Mouse (Mus musculus): ENCODE measurements at regions not wholly inside any gene's neighbourhood (a gene's known extent, or its start where the extent isn't known, plus 50 kb on each side); places are given as distances from the start of the nearest gene placed in this dataset.

- no peak for TF ChIP-seq POLR2A (IDR thresholded peaks at IDR 0.05; ENCODE audit: borderline replicate concordance, control insufficient read depth, low read depth, low read length)
- TF ChIP-seq CTCF (IDR thresholded peaks at IDR 0.05; ENCODE audit: control insufficient read depth, insufficient read depth, low read length): no peak
Observed at GRCm38 (mm10) chr15:97188545-97188944, 58.4 kb upstream of the Pced1b start.

DNA sequence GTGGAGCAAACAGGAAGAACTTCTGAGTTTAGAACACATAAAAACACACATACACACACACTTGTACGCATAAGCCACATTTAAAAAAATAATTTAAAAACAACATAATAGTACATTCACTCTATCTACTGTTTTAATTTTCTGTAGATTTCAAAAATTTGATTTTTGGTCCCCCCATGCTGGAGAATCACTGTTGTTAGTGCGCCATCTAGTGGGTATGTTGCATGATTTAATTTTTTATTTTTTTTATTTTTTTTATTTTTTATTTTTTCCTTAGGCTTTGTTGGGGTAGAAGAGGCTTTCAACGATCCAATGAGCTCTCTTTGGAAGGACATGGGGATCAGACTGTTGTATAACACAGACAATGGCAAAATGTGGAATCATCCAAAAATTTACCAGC, 59.1 kb upstream of the Pced1b start:
- H3K27ac ChIP-seq (ENCODE audit: control insufficient read depth, insufficient read depth, low read depth, low read length, poor library complexity): no peak overlapping the region
- no peaks in the 10 kb centered on the region for H3K4me1 ChIP-seq (ENCODE audit: control insufficient read depth, insufficient read depth, low read length)
- TF ChIP-seq POLR2A (IDR thresholded peaks at IDR 0.05; ENCODE audit: borderline replicate concordance, control insufficient read depth, low read depth, low read length): no peak
- WGBS: 28% methylated on average over 3 of the region's 3 CpGs
- no peak overlapping the region for H3K4me3 ChIP-seq (replicated peaks; ENCODE audit: control insufficient read depth, low read depth, low read length)

More at GRCm38 (mm10) chr15:97188545-97188944, 58.4 kb upstream of the Pced1b start:
- H3K4me1 ChIP-seq (ENCODE audit: control insufficient read depth, insufficient read depth, low read length): no peaks in the 10 kb centered on the region
- 72% methylated on average over 17 of the region's 17 CpGs for WGBS
- H3K27ac ChIP-seq (ENCODE audit: control insufficient read depth, insufficient read depth, low read depth, low read length, poor library complexity): no peak overlapping the region
- H3K4me3 ChIP-seq (replicated peaks; ENCODE audit: control insufficient read depth, low read depth, low read length): no peak overlapping the region

- Histone ChIP-seq H3K27ac (ENCODE audit: control insufficient read depth, insufficient read depth, low read depth, low read length, poor library complexity) (no peak overlapping the region), H3K4me3 (replicated peaks; ENCODE audit: control insufficient read depth, low read depth, low read length) (no peak overlapping the region), H3K4me1 (ENCODE audit: control insufficient read depth, insufficient read depth, low read length) (no peaks in the 10 kb centered on the region)
- WGBS: 74% methylated on average over 8 of the region's 8 CpGs
- TF ChIP-seq POLR2A (IDR thresholded peaks at IDR 0.05; ENCODE audit: borderline replicate concordance, control insufficient read depth, low read depth, low read length) (no peak), CTCF (IDR thresholded peaks at IDR 0.05; ENCODE audit: control insufficient read depth, insufficient read depth, low read length) (no peak)
Observed at GRCm38 (mm10) chr15:97186034-97186433, 60.9 kb upstream of the Pced1b start.

DNA sequence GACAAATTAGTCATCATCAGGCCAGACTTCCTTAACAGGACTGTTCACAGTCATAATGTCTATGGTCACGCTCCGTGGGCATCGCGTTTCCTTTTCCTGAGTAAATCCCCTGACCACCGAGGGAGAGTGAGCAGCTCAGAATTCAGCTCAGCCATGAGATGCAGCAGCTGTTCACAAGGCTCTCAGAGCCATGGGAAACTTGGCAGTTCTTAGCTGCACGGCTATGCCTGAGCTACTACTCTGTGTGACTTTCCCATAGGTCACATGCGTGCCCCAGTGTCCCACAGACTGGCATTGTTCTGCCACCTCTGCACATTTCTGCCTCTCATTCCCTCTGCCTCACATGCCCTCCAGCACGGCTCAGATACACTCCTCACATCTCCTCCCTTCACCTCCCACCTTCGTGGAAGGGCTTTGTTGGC, 64.3 kb upstream of the Pced1b start:
- no peaks in the 10 kb centered on the region for H3K4me1 ChIP-seq (ENCODE audit: control insufficient read depth, insufficient read depth, low read length)
- TF ChIP-seq POLR2A (IDR thresholded peaks at IDR 0.05; ENCODE audit: borderline replicate concordance, control insufficient read depth, low read depth, low read length): no peak
- no peak for TF ChIP-seq CTCF (IDR thresholded peaks at IDR 0.05; ENCODE audit: control insufficient read depth, insufficient read depth, low read length)
- WGBS: 40% methylated on average over 9 of the region's 9 CpGs
- H3K4me3 ChIP-seq (replicated peaks; ENCODE audit: control insufficient read depth, low read depth, low read length): no peak overlapping the region
- no peak overlapping the region for H3K27ac ChIP-seq (ENCODE audit: control insufficient read depth, insufficient read depth, low read depth, low read length, poor library complexity)

DNA sequence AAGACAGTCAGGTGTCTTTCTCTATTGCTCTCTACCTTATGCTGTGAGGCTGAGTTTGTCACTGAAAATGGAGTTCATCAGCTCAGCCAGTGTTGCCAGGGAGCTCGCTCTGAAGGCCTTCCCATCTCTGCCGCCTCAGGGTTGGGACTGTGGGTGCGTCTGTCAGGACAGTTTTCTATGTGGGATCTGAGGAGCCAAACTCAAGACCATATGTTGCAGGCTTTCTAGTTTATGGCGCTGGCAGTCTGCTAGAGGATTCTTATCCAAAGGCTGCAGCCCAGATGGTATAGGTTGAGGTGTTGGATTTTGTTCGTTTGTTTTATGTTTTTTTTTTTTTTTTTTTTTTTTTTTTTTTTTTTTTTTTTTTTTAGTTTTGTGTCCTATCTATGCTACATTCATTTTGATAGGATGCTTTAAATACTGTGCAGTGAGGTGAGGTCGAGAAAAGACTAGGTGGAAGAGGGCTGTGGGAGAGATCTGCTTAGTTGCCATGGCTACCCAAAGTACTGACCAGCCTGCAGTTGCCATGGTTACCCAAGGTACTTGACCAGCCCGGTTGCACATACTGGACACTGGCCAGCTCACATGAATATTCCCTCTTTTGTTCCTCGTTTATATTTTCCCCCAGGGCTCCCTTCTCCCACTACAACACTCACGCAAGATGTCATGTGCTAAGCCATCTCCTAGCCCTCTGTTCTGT, 65.8 kb upstream of the Pced1b start:
- Histone ChIP-seq H3K4me1 (ENCODE audit: control insufficient read depth, insufficient read depth, low read length) (no peaks in the 10 kb centered on the region), H3K4me3 (replicated peaks; ENCODE audit: control insufficient read depth, low read depth, low read length) (no peak overlapping the region), H3K27ac (ENCODE audit: control insufficient read depth, insufficient read depth, low read depth, low read length, poor library complexity) (no peak overlapping the region)
- TF ChIP-seq CTCF (IDR thresholded peaks at IDR 0.05; ENCODE audit: control insufficient read depth, insufficient read depth, low read length): no peak
- TF ChIP-seq POLR2A (IDR thresholded peaks at IDR 0.05; ENCODE audit: borderline replicate concordance, control insufficient read depth, low read depth, low read length): no peak
- WGBS: 74% methylated on average over 9 of the region's 9 CpGs

- H3K4me3 ChIP-seq (replicated peaks; ENCODE audit: control insufficient read depth, low read depth, low read length): no peak overlapping the region
Observed at GRCm38 (mm10) chr15:97178286-97178685, 68.6 kb upstream of the Pced1b start.

GRCm38 (mm10) chr15:97177806-97178205, 69.1 kb upstream of the Pced1b start:
- Histone ChIP-seq H3K4me3 (replicated peaks; ENCODE audit: control insufficient read depth, low read depth, low read length) (no peak overlapping the region), H3K4me1 (ENCODE audit: control insufficient read depth, insufficient read depth, low read length) (no peaks in the 10 kb centered on the region), H3K27ac (ENCODE audit: control insufficient read depth, insufficient read depth, low read depth, low read length, poor library complexity) (no peak overlapping the region)
- WGBS: 68% methylated on average over 4 of the region's 4 CpGs
- TF ChIP-seq POLR2A (IDR thresholded peaks at IDR 0.05; ENCODE audit: borderline replicate concordance, control insufficient read depth, low read depth, low read length) (no peak), CTCF (IDR thresholded peaks at IDR 0.05; ENCODE audit: control insufficient read depth, insufficient read depth, low read length) (no peak)

More at GRCm38 (mm10) chr15:97178286-97178685, 68.6 kb upstream of the Pced1b start:
- 85% methylated on average over 3 of the region's 3 CpGs for WGBS
- H3K4me1 ChIP-seq (ENCODE audit: control insufficient read depth, insufficient read depth, low read length): no peaks in the 10 kb centered on the region
- H3K27ac ChIP-seq (ENCODE audit: control insufficient read depth, insufficient read depth, low read depth, low read length, poor library complexity): no peak overlapping the region
- no peak for TF ChIP-seq POLR2A (IDR thresholded peaks at IDR 0.05; ENCODE audit: borderline replicate concordance, control insufficient read depth, low read depth, low read length)
- TF ChIP-seq CTCF (IDR thresholded peaks at IDR 0.05; ENCODE audit: control insufficient read depth, insufficient read depth, low read length): no peak

DNA sequence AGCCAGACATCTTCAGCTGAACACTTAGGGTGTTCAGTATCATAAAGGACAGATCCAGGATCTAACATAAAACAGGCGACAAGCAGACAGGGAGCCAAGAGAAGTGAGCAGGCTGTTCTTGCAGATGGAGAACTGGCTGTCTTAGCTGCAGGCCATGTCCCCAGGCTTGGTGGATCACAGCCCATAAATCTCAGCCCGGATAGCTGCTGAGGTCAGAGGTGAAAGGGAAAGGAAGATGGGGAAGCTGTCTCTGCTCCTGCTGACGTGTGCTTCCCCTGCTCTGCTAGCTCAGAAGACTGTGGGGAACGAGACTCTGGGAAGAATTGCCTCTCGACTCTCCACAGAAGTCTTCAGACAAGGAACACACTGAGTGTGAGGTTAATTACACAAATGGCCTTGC, 71.9 kb upstream of the Pced1b start:
- Histone ChIP-seq H3K27ac (ENCODE audit: control insufficient read depth, insufficient read depth, low read depth, low read length, poor library complexity) (no peak overlapping the region), H3K4me3 (replicated peaks; ENCODE audit: control insufficient read depth, low read depth, low read length) (no peak overlapping the region), H3K4me1 (ENCODE audit: control insufficient read depth, insufficient read depth, low read length) (no peaks in the 10 kb centered on the region)
- no peak for TF ChIP-seq CTCF (IDR thresholded peaks at IDR 0.05; ENCODE audit: control insufficient read depth, insufficient read depth, low read length)
- TF ChIP-seq POLR2A (IDR thresholded peaks at IDR 0.05; ENCODE audit: borderline replicate concordance, control insufficient read depth, low read depth, low read length): no peak
- 31% methylated on average over 5 of the region's 5 CpGs for WGBS

- 80% methylated on average over 17 of the region's 17 CpGs for WGBS
- TF ChIP-seq CTCF (IDR thresholded peaks at IDR 0.05; ENCODE audit: control insufficient read depth, insufficient read depth, low read length) (no peak), POLR2A (IDR thresholded peaks at IDR 0.05; ENCODE audit: borderline replicate concordance, control insufficient read depth, low read depth, low read length) (no peak)
- Histone ChIP-seq H3K27ac (ENCODE audit: control insufficient read depth, insufficient read depth, low read depth, low read length, poor library complexity) (no peak overlapping the region), H3K4me1 (ENCODE audit: control insufficient read depth, insufficient read depth, low read length) (no peaks in the 10 kb centered on the region), H3K4me3 (replicated peaks; ENCODE audit: control insufficient read depth, low read depth, low read length) (no peak overlapping the region)
Observed at GRCm38 (mm10) chr15:97173233-97173632, 73.7 kb upstream of the Pced1b start.

Data from bone marrow, adult 2 months (tissue).